Mouse (Mus musculus) regulatory T cell (primary cell): ENCODE measurements at regions not wholly inside any gene's neighbourhood (a gene's known extent, or its start where the extent isn't known, plus 50 kb on each side); places are given as distances from the start of the nearest gene placed in this dataset.

ENCODE experiments used
- in situ Hi-C: fragments of 300-600 bp; cut with MboI, MseI; formaldehyde crosslinking; loops from one replicate; pipeline ENCODE4 v1.15.1; 2025; ENCODE audit warnings: high pct_unique_total_duplicates

DNA sequence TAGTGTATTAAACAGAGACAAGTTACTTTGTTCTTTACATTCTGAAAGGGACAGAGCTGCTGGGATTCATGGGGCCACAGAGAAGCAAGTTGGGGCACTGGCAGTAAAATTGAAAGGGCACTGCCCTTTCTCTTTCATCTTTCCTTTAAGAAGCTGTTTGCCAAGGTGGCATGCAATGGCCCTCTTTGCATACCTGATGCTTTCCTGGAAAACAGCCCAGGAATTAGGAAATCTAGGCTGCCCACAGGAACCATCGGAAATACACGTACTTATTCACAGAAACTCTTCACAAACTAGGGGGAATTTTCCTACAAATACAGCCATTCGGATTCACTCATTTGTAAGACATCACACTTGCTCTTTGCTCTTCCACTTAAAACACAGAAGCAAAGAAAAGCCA, 278.3 kb upstream of the Gm765 start:
- in situ Hi-C loops, result no loop called here

DNA sequence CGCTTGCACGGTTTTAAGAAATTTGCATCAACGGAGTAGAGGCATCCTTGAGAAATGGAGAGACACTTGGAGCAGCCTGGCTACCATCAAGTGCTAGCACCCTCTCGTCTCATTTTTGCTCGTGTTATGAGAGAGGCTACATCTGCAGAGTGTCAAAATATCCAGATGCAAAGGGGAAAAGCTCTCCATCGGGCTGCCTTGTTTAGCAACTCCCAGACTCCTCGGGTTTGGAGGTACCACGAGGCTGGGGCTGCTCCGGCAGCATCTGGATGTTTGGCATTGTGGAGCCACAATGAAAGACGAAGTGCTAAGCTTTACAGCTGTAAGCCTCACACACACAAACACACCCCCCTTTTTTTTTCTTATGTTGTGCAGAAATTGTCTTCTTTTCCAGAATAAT, 270.5 kb upstream of the Gm765 start:
- in situ Hi-C loops, result no loop called here

DNA sequence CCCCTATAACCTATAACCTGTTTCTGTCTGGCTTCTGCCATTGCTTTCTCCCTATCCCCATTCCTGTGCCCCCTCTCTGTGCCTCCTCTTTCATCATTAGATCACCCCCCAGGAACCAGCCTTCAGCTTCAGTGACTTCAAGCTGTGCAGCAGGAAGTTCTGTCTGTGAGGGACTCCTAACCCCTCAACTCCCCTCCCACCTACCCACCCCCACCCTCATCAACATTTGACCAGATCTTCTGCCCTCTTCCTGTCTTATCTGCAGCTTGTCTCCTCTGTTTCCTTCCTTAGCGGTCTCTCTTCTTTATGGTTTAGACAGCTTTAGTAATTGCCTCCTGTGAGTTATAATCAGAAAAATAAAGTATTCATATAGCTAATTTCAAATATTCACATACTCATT, 266.6 kb upstream of the Gm765 start:
- in situ Hi-C loops, result no loop called here

DNA sequence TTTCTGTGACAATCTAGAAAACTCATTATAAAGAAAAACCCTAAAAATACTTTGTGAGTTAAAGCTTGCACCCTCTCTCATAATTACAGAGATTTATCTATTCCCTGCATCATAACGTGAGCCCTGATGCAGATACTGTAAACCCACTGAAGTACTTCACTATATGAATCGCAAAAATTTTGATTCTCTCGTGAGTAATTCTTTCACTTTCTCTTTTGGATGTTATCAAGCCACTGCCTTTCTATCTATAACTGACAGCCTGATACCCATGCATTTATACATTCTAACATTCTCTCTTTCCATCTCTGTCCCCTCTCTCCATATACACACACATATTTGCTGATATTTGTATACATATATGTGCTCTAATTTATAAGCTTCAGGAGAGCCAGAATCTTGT, 264.1 kb upstream of the Gm765 start:
- in situ Hi-C loops, result no loop called here

DNA sequence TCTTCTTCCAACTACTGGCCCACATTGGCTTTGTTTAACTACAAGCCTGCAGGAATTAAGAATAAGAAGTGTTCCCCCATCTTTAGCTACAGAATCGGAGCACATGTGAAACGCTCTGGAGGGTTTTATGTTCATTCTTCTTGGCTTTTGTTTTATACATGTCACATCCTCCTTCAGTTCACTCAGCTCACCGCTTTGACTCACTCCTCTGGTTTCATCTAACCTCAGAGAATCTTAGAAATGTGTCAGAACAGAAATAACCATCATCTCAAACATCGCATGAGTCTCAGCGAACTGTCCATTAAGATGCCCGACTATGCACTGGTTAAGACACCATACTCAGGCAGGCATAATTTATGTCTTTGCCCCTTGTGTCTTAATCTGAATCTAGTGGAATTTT, 255.1 kb upstream of the Gm765 start:
- in situ Hi-C loops, result no loop called here

DNA sequence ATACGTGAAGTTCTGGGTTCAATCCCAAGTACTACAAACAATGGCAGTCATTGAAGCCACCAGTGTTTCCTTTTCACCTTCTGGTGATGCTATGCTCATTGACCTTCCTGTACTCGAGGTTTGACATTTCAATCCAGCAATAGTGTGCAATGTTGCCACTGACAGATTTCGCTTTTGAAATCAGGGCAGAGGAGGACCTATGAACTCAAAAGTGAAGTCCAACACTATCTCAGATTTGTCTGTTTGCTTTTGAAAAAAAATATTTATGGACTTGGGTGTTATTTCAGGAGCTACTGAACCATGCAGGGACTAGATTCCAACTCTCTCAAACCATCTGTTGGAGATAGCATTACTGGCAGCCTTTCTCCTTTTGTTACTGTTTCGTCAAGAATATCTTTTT, 248.4 kb upstream of the Gm765 start:
- in situ Hi-C loops, result no loop called here

DNA sequence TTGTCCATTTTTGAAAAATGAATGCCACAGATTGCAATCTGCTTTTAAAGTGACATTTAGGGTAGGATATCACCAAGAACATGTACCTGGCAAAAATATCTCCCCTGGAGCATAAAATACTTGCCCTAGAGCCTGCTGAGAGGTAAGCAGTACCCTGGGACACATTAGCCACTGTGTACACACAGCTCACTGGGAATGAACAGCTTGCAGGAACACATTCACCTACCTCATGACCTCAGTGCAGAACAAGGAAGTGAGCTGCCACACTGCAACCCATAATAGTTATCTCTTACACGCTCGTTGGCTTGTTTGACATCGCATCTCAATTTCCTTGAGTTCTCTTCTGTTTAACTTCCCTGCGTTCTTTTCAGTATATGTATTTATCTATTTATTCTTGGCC, 246.4 kb upstream of the Gm765 start:
- in situ Hi-C loops, result no loop called here

DNA sequence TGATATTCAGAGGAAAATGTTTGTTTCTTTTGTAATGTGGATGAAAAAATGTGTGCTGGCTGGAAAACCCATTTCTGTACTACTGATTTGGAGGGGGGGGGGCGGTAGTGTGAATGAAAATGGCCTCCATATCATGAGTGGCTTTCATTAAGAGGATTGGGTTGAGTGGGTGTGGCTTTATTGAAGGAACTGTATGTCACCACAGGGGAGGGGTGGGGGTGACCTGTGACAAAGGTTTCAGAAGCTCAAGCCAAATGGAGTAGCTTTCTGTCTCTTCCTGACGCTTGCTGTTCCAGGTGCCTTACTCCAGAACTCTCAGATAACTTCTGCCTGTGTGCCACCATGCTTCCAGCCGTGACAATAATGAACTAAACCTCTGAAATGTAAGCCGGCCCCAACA, 242.0 kb upstream of the Gm765 start:
- in situ Hi-C loops, result no loop called here

DNA sequence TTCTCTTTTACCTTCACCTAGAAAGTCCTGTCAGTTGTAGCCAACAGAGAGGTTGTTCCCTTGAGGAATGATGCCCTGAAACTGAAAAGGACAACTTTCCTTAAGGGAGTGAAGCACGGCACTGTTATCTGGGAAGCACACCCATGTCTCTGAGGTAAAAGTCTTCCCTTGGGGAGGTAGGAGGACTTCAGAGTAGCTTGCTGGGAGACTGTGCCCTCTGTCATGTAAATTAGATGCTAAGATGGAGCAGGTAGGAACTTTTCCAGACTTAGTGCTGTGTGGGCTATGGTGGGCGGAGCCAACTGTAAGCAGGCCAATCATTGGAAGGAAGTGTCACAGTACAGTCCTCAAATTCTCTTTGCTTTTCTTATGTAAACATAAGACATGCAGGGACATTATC, 240.3 kb upstream of the Gm765 start:
- in situ Hi-C loops, result no loop called here

DNA sequence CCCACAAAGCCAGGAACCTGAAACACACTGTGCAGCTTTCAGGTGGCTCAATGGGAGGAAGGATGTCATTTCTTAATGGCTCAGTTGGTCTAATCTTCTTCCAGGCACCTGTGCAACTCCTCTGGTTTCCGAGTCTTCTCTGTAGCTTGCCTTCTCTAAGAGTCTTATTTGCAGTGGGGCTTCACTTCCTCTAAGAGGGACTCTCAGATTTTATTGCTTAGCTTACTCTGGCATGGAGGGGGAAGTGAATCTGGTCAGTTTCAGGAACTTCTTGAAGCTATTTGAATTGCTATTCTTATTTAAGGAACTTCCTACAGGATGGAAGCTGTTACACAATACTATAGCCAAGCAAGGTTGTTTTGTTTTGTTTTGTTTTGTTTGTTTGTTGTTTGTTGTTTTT, 232.7 kb upstream of the Gm765 start:
- in situ Hi-C loops, result no loop called here

DNA sequence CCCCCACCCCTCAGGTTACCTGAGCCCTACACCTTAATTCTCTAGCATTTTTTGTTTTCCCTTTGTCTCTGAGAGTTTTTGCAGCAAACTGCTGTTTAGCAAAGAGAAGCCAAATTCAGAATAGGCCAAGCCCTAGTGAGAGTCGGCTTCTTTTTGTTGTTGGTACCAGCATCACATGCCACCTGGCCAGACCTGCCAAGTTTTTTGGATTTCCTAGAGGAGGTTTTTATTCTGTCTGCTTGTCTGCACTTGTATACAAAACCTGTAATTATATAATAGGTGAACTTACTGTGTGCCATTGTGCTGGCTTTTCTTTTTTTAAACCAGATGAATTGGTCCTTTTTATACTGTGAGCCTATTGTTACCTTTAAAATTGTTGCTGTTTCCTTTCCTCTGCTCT, 213.1 kb upstream of the Gm765 start:
- in situ Hi-C loops, result no loop called here

DNA sequence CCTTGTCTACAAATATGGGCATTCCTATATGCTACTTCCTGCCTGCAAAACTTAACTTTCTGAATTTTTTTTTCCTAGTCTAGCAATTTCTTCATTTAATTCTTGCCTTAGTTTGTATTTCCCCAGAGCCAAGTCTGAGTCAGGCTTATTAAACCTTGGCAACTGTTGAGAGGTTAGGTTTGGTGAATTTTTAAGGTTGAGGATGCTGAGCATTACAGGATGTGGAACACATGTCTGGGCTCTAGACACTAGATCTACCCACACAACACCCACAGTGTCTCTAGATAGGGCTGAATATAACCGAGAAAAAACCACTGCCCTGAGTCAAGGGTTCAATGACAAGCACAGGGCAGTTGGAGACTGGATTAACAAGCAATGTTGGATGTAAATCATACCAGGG, 211.4 kb upstream of the Gm765 start:
- in situ Hi-C loops, result no loop called here

DNA sequence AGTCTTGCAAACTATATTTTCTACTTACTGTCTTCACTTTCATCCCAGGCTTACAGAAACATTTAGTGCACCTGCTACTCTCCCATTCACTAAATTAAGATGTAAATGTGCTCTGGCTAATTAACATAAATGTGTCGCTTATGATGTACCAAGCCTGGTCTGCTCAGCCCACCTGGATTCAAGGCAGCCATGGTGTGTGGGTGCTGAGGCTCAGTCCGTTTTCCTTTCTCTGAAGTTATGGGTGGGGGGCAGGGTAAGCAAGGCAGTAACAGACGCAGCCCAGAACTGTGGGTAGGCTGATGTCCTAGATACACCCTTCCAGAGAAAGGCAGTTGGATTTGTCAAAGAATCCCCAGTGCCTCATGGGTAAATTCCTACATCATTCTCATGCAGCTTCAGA, 209.2 kb upstream of the Gm765 start:
- in situ Hi-C loops, result no loop called here

DNA sequence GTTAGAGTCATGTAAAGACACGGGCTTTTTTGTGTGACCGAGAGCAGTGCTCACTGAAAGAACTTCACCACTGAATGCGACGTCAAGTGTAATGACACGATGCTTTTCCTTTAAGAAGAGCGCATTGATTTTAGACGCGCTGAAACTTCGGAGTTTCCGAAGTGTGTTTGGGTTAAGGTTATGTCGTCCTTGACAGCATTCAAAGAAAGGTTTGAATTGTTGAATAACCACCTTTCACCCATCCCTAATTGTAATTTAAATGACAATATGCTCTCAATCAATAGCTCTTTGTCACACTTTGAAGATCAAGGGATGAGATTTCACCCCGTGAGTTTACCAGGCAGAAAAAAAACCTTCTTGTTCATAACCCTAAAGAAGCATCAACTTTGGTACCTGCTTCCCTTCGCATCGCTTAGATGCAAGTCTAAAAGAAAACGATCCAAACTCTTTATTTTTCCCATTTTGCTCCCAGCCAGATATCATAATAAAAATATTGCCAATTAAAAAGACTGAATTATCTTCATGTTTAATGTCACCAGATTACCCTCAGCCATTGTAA, 184.4 kb upstream of the Gm765 start:
- in situ Hi-C loops, result loop anchor here (5.0 to 10.0 kb wide), 4 partner anchors 105 to 1268 kb away; no protein-coding TSS in a partner anchor

DNA sequence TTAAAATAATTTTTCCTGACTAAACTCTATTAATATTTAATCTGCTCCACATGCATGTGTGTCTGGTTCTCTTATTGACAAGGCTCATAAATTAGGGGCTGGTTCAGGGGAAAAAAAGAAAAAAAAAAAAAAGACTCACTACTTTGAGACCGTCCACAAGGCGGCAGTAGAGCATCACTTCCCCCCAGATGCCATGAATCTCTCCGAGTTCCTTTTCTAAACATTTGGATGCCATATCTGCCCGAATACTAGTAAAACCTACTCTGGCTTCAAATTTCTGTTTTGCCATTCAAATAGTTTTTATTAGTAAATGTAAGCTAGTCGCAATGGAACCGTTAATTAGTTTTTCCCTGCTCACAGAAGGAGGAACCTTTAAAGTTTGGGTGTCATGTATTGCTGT, 182.7 kb upstream of the Gm765 start:
- in situ Hi-C loops, result loop anchor here (5.0 to 10.0 kb wide), 4 partner anchors 107 to 1270 kb away; no protein-coding TSS in a partner anchor

DNA sequence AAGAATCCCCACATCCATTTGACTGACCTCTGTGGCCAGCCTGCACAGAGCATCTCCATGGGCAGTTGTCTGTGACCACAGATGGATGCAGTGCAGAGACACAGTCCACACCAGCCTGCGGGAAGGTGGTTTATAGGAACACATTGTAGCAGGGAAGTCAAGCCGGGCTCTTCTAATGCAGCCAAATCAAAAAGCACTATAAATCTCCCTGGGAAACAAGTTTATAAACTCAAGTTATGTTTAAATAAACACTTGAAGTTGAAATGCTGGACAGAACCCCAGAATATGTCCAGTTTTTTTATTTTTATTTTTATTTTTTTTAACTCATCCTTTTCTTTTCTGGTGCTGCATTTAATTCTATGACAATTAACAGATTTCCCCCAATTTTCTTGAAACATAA, 182.1 kb upstream of the Gm765 start:
- in situ Hi-C loops, result loop anchor here (5.0 to 10.0 kb wide), 4 partner anchors 108 to 1270 kb away; no protein-coding TSS in a partner anchor

DNA sequence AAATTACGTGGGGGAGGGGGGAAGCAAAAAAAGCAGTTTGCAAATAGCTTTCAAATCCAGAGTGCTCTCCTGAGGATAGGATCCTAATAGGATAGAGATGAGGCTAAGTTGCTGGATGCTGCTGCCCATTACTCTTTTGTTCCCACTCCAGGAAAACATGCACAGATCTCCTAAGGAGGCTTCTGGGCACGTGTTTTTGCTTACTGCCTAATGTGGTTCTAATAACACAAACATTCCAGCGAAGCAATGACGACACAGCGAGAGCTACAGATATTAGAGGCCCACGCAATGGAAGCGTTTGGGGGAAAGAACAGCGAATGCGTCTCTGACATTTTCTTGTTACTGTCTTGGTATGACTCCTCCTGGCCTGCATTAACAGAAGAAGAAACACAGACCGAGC, 179.0 kb upstream of the Gm765 start:
- in situ Hi-C loops, result loop anchor here (10.0 kb wide), 3 partner anchors 383 to 1273 kb away; no protein-coding TSS in a partner anchor

DNA sequence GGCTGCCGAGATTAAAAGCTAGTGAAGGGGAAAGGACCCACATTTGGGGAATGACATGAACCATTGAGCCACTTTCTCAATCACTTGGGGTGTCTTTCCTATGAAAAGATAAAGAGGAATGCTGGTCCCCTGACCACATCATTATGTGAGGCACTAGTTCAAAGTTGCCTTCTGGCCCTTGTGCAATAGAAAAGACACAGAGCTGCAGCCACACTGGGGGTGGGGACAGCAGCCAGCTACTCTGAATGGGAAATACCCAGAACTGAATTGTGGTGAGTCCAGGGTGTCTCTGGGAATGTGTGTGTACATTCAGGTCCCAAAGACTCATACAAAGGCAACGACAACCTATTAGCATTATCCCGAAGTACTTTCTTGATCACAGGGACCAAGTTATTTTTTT, 172.3 kb upstream of the Gm765 start:
- in situ Hi-C loops, result no loop called here

DNA sequence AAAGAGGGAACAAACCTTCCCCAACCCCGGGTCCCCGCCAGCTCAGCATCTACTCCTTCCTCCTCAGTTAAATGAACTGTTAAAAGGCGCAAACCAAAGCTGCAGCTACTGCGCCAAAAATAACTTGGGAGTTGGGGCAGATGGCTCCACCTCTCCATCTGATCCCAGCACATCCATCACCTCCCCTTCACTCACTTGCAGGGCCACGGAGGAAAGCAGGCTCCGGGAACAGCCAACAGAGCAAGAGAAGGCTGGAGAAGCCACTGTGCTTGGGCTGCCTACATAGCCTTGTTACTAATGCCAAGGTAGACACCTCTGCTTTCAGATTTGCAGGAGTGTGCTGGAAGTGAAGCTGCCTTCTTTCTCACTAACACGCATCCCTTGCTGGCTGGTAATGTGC, 171.8 kb upstream of the Gm765 start:
- in situ Hi-C loops, result no loop called here

DNA sequence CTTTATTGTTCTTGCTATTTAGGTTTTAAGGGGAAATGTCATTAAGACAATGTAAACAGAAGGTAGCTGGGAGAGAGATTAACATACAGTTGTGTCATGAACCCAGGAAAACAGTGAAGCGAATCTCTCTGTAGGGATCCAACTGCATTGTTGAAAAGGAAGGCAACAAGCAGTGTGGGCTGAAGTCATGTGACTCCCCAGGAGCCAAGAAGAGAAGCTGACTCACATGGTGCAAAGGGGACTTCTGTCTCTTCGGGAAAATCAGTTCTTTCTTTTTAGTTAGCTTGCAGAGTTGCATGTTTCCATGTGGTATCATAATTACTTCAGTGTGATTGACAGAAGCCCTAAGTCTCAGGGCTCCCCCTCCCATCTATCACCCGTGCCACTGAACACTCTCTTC, 170.7 kb upstream of the Gm765 start:
- in situ Hi-C loops, result no loop called here

DNA sequence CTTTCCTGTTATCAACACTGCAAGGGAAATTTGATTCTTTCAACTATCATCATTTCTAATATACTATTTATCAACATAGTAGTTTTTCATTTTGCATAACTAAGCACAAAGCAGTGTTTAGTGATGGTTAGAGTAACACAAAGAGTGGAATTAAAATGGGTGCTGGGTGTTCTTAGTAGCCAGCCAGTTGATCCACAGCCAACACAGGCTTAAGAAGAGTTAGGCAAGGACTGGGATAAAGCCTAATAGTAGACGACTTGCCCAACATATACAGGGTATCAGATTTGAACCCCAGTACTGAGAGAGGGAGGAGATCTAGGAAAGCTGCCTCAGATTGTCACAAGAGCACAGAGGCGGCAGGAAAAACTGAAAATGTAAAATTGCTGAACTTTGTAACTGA, 160.2 kb upstream of the Gm765 start:
- in situ Hi-C loops, result no loop called here

DNA sequence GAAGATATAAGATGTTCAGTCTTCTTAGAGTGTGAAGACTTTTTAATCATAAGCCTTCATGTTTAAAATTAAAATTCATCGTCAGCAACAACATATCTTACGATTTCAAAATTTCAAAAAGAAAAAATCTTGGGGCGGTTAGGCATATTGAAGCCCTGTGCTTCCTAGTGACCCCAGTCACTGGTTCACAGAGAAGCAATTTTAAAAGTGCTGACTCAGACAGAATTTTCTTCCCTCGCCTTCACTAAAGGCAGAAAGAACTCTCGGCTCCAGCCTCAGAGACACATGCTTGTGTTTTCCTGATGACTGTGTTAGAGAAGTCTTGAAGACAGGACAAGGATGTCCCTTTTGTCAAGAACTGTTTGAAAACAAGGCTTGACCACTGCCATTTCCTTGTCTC, 157.2 kb upstream of the Gm765 start:
- in situ Hi-C loops, result no loop called here

DNA sequence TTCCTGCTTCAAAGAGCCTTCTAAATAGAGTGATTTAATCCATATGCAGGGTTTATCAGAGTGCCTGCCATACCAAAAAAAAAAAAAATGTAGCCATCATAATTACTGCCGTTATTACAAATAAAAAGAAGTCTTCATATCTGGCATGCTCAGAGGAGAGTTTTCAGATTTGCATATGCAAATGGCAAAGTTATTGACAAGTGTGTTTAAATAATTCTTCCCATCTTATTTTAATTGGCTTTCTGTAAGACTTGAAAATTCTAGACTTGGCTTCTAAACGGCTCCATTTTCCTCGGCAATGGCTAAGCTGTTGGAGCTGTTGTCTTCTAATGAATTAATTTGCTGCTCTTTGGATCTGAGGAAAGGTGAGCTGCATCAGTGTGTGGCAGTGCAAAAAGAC, 144.1 kb upstream of the Gm765 start:
- in situ Hi-C loops, result no loop called here
